Mouse (Mus musculus) ES-E14 (cell line): ENCODE data around the gene Pelo.

Experiments
- CHD2 ChIP-seq: IDR thresholded peaks from 2 replicates; pipeline ENCODE4 v1.6.1; 2014; ENCODE audit warnings: mild to moderate bottlenecking, low read depth, low read length, inconsistent platforms
- HCFC1 ChIP-seq: IDR thresholded peaks from 2 replicates; pipeline ENCODE4 v1.6.1; 2012; ENCODE audit warnings: low read length, inconsistent platforms, borderline replicate concordance; ENCODE audit not compliant: insufficient read depth

GRCm38 (mm10) chr13:115089020-115089394, 979 bp downstream of the Pelo start:
- TF ChIP-seq CHD2 (no peak), HCFC1 (no peak)
